Mouse (Mus musculus) limb, embryonic 14.5 days (tissue): ENCODE results near the gene Gpr155. TPM values are rescaled to one million over a fixed set of nuclear protein-coding genes. Genes with fewer than 3 reads are reported as not detected.

Source experiments
- ATAC-seq: fragments of 200-750 bp; cut with Nextera tagmentation; 2 replicates; pipeline ENCODE4 v1.8.0; 2017; ENCODE audit warnings: low read depth, moderate number of reproducible peaks, moderate TSS enrichment; ENCODE audit not compliant: low FRiP score
- DNase-seq: peaks from one replicate; pipeline ENCODE4 v3.0.0-alpha.2; 2015; ENCODE audit warnings: low spot score
- H3K27ac ChIP-seq: fragments of 300-500 bp; sonication (generic); replicated peaks from 2 replicates; pipeline ENCODE4 v1.5.1; 2014; ENCODE audit warnings: low read depth, mild to moderate bottlenecking, low read length, moderate library complexity, mixed read lengths
- H3K27me3 ChIP-seq: fragments of 300-500 bp; sonication (generic); 2 replicates; pipeline ENCODE4 v1.6.1; 2014; ENCODE audit warnings: low read length, mixed read lengths; ENCODE audit not compliant: control insufficient read depth, insufficient read depth
- H3K36me3 ChIP-seq: fragments of 300-500 bp; sonication (generic); 2 replicates; pipeline ENCODE4 v1.6.1; 2014; ENCODE audit warnings: mild to moderate bottlenecking, low read length, moderate library complexity, mixed read lengths; ENCODE audit not compliant: control insufficient read depth, insufficient read depth
- H3K4me1 ChIP-seq: fragments of 300-500 bp; sonication (generic); 2 replicates; pipeline ENCODE4 v1.6.1; 2014; ENCODE audit warnings: antibody characterized with exemption, low read length, mixed read lengths; ENCODE audit not compliant: control insufficient read depth, insufficient read depth
- H3K4me2 ChIP-seq: fragments of 300-500 bp; sonication (generic); replicated peaks from 2 replicates; pipeline ENCODE4 v1.6.1; 2014; ENCODE audit warnings: low read depth, mild to moderate bottlenecking, low read length, moderate library complexity; ENCODE audit not compliant: severe bottlenecking
- H3K4me3 ChIP-seq: fragments of 300-500 bp; sonication (generic); replicated peaks from 2 replicates; pipeline ENCODE4 v1.5.1; 2014; ENCODE audit warnings: low read length
- H3K9ac ChIP-seq: fragments of 300-500 bp; sonication (generic); 2 replicates; pipeline ENCODE4 v1.6.1; 2014; ENCODE audit warnings: mild to moderate bottlenecking, low read depth, low read length, moderate library complexity; ENCODE audit not compliant: severe bottlenecking
- H3K9me3 ChIP-seq: fragments of 300-500 bp; sonication (generic); 2 replicates; pipeline ENCODE4 v1.6.1; 2016; ENCODE audit warnings: low read length; ENCODE audit not compliant: control insufficient read depth
- POLR2A ChIP-seq: fragments of 200-500 bp; IDR thresholded peaks from 2 replicates; pipeline ENCODE4 v1.8.0; 2012; ENCODE audit warnings: inconsistent platforms, mild to moderate bottlenecking, moderate library complexity, borderline replicate concordance; ENCODE audit not compliant: insufficient read depth, insufficient read length; ENCODE audit errors: extremely low read depth
- WGBS: fragments of 180-500 bp; shearing (Covaris S2); extraction: QIAGEN DNeasy Blood & Tissue Kit; methylation state at CpG from one replicate; pipeline ENCODE4 v1.1.7; 2014; 5-methylcytosine and 5-hydroxymethylcytosine counted together
- polyA plus RNA-seq, 2 experiments: library from polyadenylated mRNA; depleted of rRNA in 1 of 2; stranded (reverse) in 1 of 2; unstranded in 1 of 2; fragments of >200 nt; fragmentation: Nextera tagmentation in 1 of 2; extraction: Ambion mirVana in 1 of 2; gene quantifications; 2 replicates each; pipeline versions ENCODE4 v1.2.1 to v1.2.3; 2012 to 2014

The Gpr155 gene
- polyA plus RNA-seq, 2 experiments, result 3.9 to 6.2 TPM

- H3K27ac ChIP-seq, result no peak overlapping the region
- peaks cover 71% of the 10 kb centered on the region for H3K36me3 ChIP-seq
Observed at GRCm38 (mm10) chr2:73306006-73306405, 80.4 kb downstream of the Gpr155 start.

GRCm38 (mm10) chr2:73304506-73304905, 81.9 kb downstream of the Gpr155 start:
- no peaks in the 10 kb centered on the region for H3K27me3 ChIP-seq
- ATAC-seq, result no peak
- H3K36me3 ChIP-seq, result peaks cover 72% of the 10 kb centered on the region
- no peak overlapping the region for H3K4me2 ChIP-seq
- no peak overlapping the region for H3K9ac ChIP-seq
- 91% methylated on average over 5 of the region's 5 CpGs for WGBS
- H3K9me3 ChIP-seq, result no peaks in the 10 kb centered on the region
- H3K4me3 ChIP-seq, result no peak overlapping the region
- H3K27ac ChIP-seq, result no peak overlapping the region
- no peak for TF ChIP-seq POLR2A
- no peak for DNase-seq
- H3K4me1 ChIP-seq, result no peaks in the 10 kb centered on the region

More at GRCm38 (mm10) chr2:73306006-73306405, 80.4 kb downstream of the Gpr155 start:
- Histone ChIP-seq H3K4me1 (0 out of 2 replicates have a peak, but pooled peaks cover 2% of the 10 kb centered on the region), H3K4me3 (no peak overlapping the region), H3K4me2 (no peak overlapping the region), H3K9me3 (no peaks in the 10 kb centered on the region), H3K9ac (no peak overlapping the region), H3K27me3 (no peaks in the 10 kb centered on the region)
- TF ChIP-seq POLR2A, result no peak
- ATAC-seq (no peak), DNase-seq (no peak)
- 85% methylated on average over 7 of the region's 7 CpGs for WGBS

- TF ChIP-seq POLR2A, result no peak
- Histone ChIP-seq H3K4me2 (no peak overlapping the region), H3K36me3 (peaks cover 64% of the 10 kb centered on the region), H3K4me1 (no peaks in the 10 kb centered on the region), H3K9me3 (no peaks in the 10 kb centered on the region), H3K27me3 (no peaks in the 10 kb centered on the region), H3K4me3 (no peak overlapping the region), H3K27ac (no peak overlapping the region), H3K9ac (no peak overlapping the region)
- DNase-seq (no peak), ATAC-seq (no peak)
- 95% methylated on average over 9 of the region's 9 CpGs for WGBS
Observed at GRCm38 (mm10) chr2:73302722-73303121, 83.7 kb downstream of the Gpr155 start.

- no peak overlapping the region for H3K27ac ChIP-seq
- H3K4me2 ChIP-seq, result no peak overlapping the region
- DNase-seq (no peak), ATAC-seq (no peak)
- H3K9ac ChIP-seq, result no peak overlapping the region
- no peak for TF ChIP-seq POLR2A
- no peaks in the 10 kb centered on the region for H3K27me3 ChIP-seq
- no peak overlapping the region for H3K4me3 ChIP-seq
- H3K9me3 ChIP-seq, result no peaks in the 10 kb centered on the region
- peaks cover 59% of the 10 kb centered on the region for H3K36me3 ChIP-seq
- 76% methylated on average over 1 of the region's 1 CpGs for WGBS
- H3K4me1 ChIP-seq, result no peaks in the 10 kb centered on the region
Observed at GRCm38 (mm10) chr2:73301979-73302378, 84.4 kb downstream of the Gpr155 start.

DNA sequence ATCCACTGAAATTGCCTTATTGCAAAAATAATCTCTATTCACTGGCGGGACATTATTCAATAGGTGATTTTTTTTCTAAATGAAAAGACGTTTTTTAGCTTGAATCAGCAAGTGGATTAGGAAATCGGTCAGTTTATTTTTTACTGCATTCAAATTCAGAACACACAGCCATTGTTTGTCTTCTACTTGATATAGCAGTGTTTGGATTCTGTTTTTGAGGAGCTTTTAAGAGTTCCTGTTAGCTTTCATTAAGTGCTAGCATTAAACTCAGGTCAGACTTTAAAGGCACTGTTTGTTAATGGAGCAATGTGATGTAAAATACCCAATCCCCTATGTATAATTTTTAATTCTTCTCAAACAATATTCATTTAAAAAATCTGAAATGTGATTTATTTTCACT, 87.5 kb downstream of the Gpr155 start:
- H3K27ac ChIP-seq, result no peak overlapping the region
- no peaks in the 10 kb centered on the region for H3K9me3 ChIP-seq
- peaks cover 55% of the 10 kb centered on the region for H3K36me3 ChIP-seq
- H3K4me3 ChIP-seq, result no peak overlapping the region
- no peaks in the 10 kb centered on the region for H3K4me1 ChIP-seq
- DNase-seq (no peak), ATAC-seq (no peak)
- WGBS, result 80% methylated on average over 3 of the region's 3 CpGs
- no peak overlapping the region for H3K9ac ChIP-seq
- H3K4me2 ChIP-seq, result no peak overlapping the region
- no peaks in the 10 kb centered on the region for H3K27me3 ChIP-seq
- TF ChIP-seq POLR2A, result no peak

DNA sequence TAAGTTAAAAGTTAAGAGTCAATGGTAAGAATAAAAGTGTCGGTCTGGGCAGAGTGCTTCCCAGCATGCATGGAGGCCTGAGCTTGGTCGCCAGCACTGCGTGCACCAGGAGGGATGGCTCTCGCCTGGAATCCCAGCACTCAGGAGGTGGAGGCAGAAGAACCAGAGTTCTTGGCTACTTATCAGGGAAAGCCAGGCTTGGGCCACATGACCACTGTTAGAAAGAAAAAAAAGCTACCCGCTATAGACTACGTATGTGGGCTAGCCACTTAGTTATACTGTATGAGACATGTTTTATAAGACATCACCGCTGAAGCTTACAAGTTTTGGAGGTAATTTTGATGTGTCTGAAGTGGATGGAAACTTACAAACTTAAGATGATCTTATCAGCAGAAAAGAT, 88.2 kb downstream of the Gpr155 start:
- DNase-seq (no peak), ATAC-seq (no peak)
- no peak overlapping the region for H3K9ac ChIP-seq
- 82% methylated on average over 7 of the region's 7 CpGs for WGBS
- H3K4me2 ChIP-seq, result no peak overlapping the region
- H3K27ac ChIP-seq, result no peak overlapping the region
- no peaks in the 10 kb centered on the region for H3K9me3 ChIP-seq
- no peak for TF ChIP-seq POLR2A
- no peak overlapping the region for H3K4me3 ChIP-seq
- no peaks in the 10 kb centered on the region for H3K4me1 ChIP-seq
- no peaks in the 10 kb centered on the region for H3K27me3 ChIP-seq
- H3K36me3 ChIP-seq, result peaks cover 51% of the 10 kb centered on the region
